Mouse (Mus musculus) erythroblast, embryonic 14.5 days (primary cell): ENCODE measurements at regions not wholly inside any gene's neighbourhood (a gene's known extent, or its start where the extent isn't known, plus 50 kb on each side); places are given as distances from the start of the nearest gene placed in this dataset.
"Not testable (repeated sequence)": the region's sequence is repeated elsewhere in the genome, so short reads cannot be mapped to it uniquely, and the experiment has no call there.

Experiments used
- GATA1 ChIP-seq: IDR thresholded peaks from 2 replicates; pipeline ENCODE4 v1.6.1; 2012; ENCODE audit warnings: low read length, inconsistent platforms, mixed read lengths
- TAL1 ChIP-seq: IDR thresholded peaks from 3 replicates; pipeline ENCODE4 v1.6.1; 2012; ENCODE audit warnings: low read length, inconsistent platforms, mixed read lengths

GRCm38 (mm10) chr14:102733718-102734117 lies 248.7 kb downstream of the Kctd12 start:
- TF ChIP-seq TAL1, GATA1: not testable (repeated sequence)
